Mouse (Mus musculus) left cerebral cortex, adult 11 months (tissue): Measurements from ENCODE around the gene Mrps12.

Experiments used
- DNase-seq: peaks from one replicate; pipeline ENCODE4 v3.0.0; 2022; ENCODE audit warnings: low spot score

Gene Mrps12

GRCm38 (mm10) chr7:28741709-28742438, at the start of gene Mrps12, which contains the start of gene Sars2:
Gene Mrps12, minus strand, starts transcription at chr7:28741820.
Gene Sars2, plus strand, starts transcription at chr7:28741992.
- peak; percentile 98 for DNase-seq

- DNase-seq, result no peak
These were observed 48.6 kb upstream of the Mrps12 start for GRCm38 (mm10) chr7:28790066-28790806.

GRCm38 (mm10) chr7:28789235-28789634, 47.6 kb upstream of the Mrps12 start:
- no peak for DNase-seq

GRCm38 (mm10) chr7:28788307-28789195, 46.9 kb upstream of the Mrps12 start, which contains the start of gene Rinl:
Gene Rinl, plus strand, starts transcription at chr7:28788969.
- DNase-seq, result no peak

- DNase-seq, result no peak
These were observed 46.3 kb upstream of the Mrps12 start for GRCm38 (mm10) chr7:28787884-28788283.

DNA sequence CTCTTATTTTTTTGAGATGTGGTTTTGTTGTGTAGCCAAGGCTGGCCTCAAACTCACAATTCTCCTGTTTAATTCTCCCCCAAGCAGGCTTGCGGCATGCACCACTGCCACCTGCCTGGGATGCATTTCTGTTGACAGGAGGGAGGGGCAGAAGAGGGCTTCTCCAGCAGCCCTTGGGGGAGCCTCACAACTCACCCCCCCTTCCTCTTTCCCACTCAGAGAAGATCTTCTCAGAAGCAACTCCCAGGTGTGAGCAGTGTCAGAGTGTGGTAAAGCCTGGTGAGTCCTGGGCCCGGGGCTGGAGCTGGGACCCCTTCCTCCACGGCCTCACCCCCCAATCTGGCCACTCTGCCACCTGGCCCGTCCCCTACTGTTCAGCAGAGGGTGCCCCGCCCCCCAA, 43.5 kb upstream of the Mrps12 start:
- no peak for DNase-seq

- no peak for DNase-seq
These were observed 39.6 kb upstream of the Mrps12 start for GRCm38 (mm10) chr7:28781261-28781663.

GRCm38 (mm10) chr7:28780857-28781256, 39.2 kb upstream of the Mrps12 start:
- DNase-seq, result no peak

- DNase-seq, result peak; percentile 76
These were observed 38.5 kb upstream of the Mrps12 start for GRCm38 (mm10) chr7:28780067-28780658.

GRCm38 (mm10) chr7:28778825-28779224, 37.2 kb upstream of the Mrps12 start:
- no peak for DNase-seq

GRCm38 (mm10) chr7:28775129-28775528, 33.5 kb upstream of the Mrps12 start:
- DNase-seq, result no peak

DNA sequence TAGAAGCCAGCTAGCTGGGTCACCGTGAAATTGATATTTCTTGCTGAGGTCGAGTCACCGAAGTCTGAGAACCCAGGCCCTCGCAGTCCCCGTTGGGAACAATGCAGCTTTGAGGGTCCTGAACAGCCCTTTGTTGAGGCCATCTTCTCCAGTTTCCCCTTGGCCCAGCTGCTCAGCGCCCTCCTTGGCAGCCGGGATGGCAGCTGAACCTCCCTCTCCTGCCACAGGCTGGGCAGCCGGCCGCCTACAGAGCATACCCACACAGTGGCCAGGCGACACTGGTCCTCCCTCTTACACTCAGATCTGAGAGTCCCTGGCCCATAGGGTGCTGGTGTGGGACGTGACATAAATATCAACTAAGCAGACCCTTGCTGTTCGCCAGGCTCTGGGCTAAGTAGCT, 32.5 kb upstream of the Mrps12 start:
- no peak for DNase-seq

- DNase-seq, result no peak
These were observed 31.5 kb upstream of the Mrps12 start for GRCm38 (mm10) chr7:28773163-28773562.

DNA sequence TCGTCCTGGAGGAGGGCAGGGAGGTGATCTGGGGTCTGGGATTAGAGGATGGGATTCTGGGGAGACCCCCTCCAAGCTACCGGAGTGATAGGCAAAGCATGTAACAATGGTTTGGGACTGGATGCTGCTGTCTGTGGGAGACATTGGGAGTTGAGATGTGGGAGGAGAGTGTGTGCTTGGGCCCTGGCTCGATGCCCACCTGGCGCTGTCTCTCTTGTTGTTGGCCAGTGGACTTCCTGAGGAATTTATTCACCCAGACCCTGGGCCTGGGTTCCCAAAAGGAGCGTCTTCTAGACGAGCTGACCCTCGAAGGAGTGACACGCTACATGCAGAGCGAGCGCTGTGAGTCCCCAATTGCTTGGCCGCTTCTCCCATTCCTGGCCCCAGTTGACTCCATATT, 30.2 kb upstream of the Mrps12 start:
- DNase-seq, result no peak

GRCm38 (mm10) chr7:28770309-28770708, 28.7 kb upstream of the Mrps12 start:
- DNase-seq, result no peak

DNA sequence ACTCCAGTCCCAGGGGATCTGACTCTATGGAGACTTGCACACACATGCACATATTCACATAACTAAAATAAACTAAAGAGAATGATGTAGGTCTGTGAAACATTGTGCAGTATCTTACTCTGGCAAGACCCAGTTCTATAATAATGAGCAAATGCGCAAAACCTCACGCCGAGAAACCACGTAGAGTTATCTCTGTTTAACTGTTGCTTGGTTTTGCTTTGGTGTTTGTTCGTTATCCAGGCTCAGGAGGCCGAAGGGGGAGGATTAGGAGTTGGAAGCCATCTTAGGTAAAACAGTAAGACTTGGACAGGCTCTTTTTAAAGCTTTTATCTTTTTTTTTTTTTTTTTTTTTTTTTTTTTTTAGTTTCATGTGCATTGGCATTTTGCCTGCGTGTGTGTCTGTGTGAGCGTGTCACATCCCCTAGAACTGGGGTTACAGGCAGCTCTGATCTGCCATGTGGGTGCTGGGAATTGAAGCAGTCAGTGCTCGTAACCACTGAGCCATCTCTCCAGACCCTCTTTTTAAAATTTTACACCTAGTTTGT, 27.9 kb upstream of the Mrps12 start:
- no peak for DNase-seq

DNA sequence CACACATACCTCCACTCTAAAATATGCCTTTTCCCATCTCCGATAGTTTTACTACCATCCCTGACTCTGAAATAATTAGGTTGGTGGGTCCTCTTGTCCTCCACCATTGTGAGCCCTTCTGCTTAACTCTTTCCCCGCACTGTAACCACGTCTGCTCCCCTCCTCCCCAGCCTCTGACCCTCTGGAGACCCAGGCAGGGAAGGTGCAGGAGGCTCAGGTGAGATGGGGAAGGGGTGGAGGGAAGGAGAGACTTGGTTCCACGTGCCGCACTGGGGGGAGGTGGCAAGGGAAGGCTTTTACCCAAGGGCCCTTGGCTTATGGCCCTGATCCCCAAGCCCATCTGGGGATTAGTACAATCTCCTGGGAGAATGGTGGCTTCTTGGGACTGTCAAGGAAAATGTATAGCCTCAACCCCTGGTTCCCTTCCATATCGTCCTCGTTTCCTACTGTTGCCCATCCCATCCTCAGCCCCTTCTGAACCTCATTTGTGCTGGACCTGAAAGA, 25.9 kb upstream of the Mrps12 start, which contains the start of gene Nfkbib:
Gene Nfkbib, minus strand, starts transcription at position 51 of the 504 bp plus-strand sequence.
- DNase-seq, result no peak

- no peak for DNase-seq
These were observed 25.3 kb upstream of the Mrps12 start for GRCm38 (mm10) chr7:28766910-28767309.

DNA sequence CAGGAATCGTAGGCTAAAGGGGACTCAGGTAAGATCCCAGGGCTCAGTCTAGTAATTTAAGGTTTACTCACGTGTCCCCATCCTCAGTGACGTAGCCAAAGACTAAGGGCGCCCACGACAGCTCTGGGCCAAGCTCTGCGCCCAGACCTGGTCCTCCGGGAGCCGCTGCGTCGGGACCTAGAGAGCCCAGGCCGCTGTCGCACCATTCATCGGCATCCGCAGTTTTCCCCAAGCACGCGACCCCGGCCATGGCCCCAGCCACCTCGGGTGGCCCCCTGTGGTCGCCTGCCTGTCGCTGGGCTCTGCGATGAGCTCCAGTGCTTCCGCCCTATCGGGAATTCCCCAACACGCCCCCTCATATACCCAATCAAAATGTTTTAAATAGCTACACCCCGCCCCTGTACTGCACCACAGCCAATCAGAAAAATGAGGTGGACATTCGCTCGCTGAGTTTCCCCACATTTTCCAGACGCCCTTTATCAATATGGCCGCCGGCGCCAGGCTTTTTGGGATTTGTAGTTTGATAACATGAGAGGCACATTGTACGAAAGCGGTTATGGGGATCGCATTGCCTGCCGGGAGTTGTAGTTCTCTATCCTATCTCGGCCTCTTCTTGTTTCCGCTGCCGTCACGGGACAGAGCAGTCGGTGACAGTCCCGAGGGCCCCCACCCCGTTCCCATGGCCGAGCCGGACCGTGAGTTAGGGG, 24.7 kb upstream of the Mrps12 start, which contains the start of gene Sirt2:
Gene Sirt2, plus strand, starts transcription at position 563 of the 707 bp plus-strand sequence.
- DNase-seq, result peak; percentile 99

DNA sequence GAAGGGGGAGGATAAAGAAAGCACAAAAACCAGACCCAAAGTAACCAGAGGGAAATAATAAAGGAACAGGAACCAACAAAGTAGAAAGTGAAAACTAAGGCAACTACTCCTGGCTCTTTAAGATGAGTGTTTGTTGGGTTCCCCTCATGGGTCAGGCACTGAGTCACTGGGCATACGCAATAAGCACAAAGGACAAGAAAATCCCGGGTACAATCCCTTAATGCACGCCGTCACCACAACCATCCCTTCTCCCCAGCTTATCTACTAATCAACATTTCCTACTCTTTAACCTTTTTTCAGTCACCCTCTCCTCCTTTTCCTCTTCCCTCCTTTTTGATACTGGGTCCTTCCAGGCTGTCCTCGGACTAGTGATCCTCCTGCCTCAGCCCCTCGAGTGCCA, 23.6 kb upstream of the Mrps12 start:
- DNase-seq, result no peak

DNA sequence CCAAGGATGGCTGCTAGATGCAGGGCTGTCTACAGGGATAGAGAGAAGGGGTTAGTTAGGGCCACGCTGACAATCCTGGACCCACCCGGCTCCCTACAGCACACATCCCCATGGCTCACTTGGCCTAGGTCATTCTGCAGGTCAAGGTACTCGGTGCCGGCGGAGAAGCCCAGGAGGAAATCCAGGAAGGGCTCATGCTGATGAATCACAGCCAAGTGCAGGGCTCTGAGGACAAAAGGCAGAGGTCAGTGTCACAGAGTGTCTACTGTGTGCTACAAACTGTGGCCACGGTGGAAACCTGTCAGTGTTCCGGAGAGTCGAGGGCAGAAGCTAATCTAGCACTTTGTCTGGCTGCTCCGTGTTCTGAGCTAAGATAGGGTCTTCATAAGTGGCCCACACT, 20.3 kb upstream of the Mrps12 start:
- DNase-seq, result no peak
